Mouse (Mus musculus) stomach, postnatal 0 days (tissue): ENCODE measurements around the gene Rplp1. TPM values are rescaled to one million over a fixed set of nuclear protein-coding genes. Genes with fewer than 3 reads are reported as not detected.

Source experiments
- ATAC-seq: fragments of 200-750 bp; cut with Nextera tagmentation; 2 replicates; pipeline ENCODE4 v1.8.0; 2017; ENCODE audit not compliant: low FRiP score, low TSS enrichment
- DNase-seq: peaks from one replicate; pipeline ENCODE4 v3.0.0-alpha.2; 2016; ENCODE audit warnings: low spot score
- H3K27ac ChIP-seq: fragments of 300-500 bp; sonication (generic); replicated peaks from 2 replicates; pipeline ENCODE4 v1.5.1; 2014; ENCODE audit warnings: mild to moderate bottlenecking, control low read depth
- H3K27me3 ChIP-seq: fragments of 300-500 bp; sonication (generic); 2 replicates; pipeline ENCODE4 v1.6.1; 2014; ENCODE audit warnings: low read length; ENCODE audit not compliant: control insufficient read depth, insufficient read depth
- H3K36me3 ChIP-seq: fragments of 300-500 bp; sonication (generic); 2 replicates; pipeline ENCODE4 v1.6.1; 2014; ENCODE audit warnings: low read length, mixed read lengths; ENCODE audit not compliant: control insufficient read depth, insufficient read depth
- H3K4me1 ChIP-seq: fragments of 300-500 bp; sonication (generic); replicated peaks from 2 replicates; pipeline ENCODE4 v1.6.1; 2014; ENCODE audit warnings: antibody characterized with exemption; ENCODE audit not compliant: control insufficient read depth, insufficient read depth
- H3K4me2 ChIP-seq: fragments of 300-500 bp; sonication (generic); replicated peaks from 2 replicates; pipeline ENCODE4 v1.6.1; 2014; ENCODE audit warnings: low read depth, mild to moderate bottlenecking, control low read depth, moderate library complexity
- H3K4me3 ChIP-seq: fragments of 300-500 bp; sonication (generic); 2 replicates; pipeline ENCODE4 v1.5.1; 2014; ENCODE audit warnings: low read depth, low read length, control low read depth
- H3K9ac ChIP-seq: fragments of 300-500 bp; sonication (generic); 2 replicates; pipeline ENCODE4 v1.6.1; 2014; ENCODE audit warnings: mild to moderate bottlenecking, low read length, control low read depth, mixed read lengths
- H3K9me3 ChIP-seq: fragments of 300-500 bp; sonication (generic); 2 replicates; pipeline ENCODE4 v1.6.1; 2016; ENCODE audit warnings: low read length; ENCODE audit not compliant: control insufficient read depth
- CTCF ChIP-seq: IDR thresholded peaks from 2 replicates; pipeline ENCODE4 v1.5.1; 2016; ENCODE audit warnings: antibody characterized with exemption, low read depth, mild to moderate bottlenecking, moderate library complexity
- EP300 ChIP-seq: optimal IDR thresholded peaks from 2 replicates; pipeline ENCODE3; 2016; ENCODE audit warnings: antibody characterized with exemption
- WGBS: fragments of 180-500 bp; shearing (Covaris S2); extraction: QIAGEN DNeasy Blood & Tissue Kit; methylation state at CpG from one replicate; pipeline ENCODE4 v1.1.7; 2014; 5-methylcytosine and 5-hydroxymethylcytosine counted together
- polyA plus RNA-seq: library from polyadenylated mRNA; unstranded; fragments of >200 nt; fragmentation: Nextera tagmentation; extraction: Ambion mirVana; gene quantifications from 2 replicates; pipeline ENCODE4 v1.2.1, GENCODE M21; 2015

The Rplp1 gene
- polyA plus RNA-seq, 1 experiment from 2014 or later, result 1,491 TPM

GRCm38 (mm10) chr9:61933333-61933732, 19.0 kb upstream of the Rplp1 start:
- DNase-seq (no peak), ATAC-seq (no peak)
- H3K4me3 ChIP-seq, result no peak overlapping the region
- no peaks in the 10 kb centered on the region for H3K4me1 ChIP-seq
- no peak overlapping the region for H3K27ac ChIP-seq
- peaks cover 2% of the 10 kb centered on the region; the same call in 1 of the 2 replicates for H3K36me3 ChIP-seq
- H3K9me3 ChIP-seq, result no peaks in the 10 kb centered on the region
- H3K4me2 ChIP-seq, result no peak overlapping the region
- TF ChIP-seq EP300 (no peak), CTCF (no peak)
- H3K27me3 ChIP-seq, result no peaks in the 10 kb centered on the region
- H3K9ac ChIP-seq, result no peak overlapping the region
- 49% methylated on average over 2 of the region's 2 CpGs for WGBS

- Histone ChIP-seq H3K36me3 (peaks cover 2% of the 10 kb centered on the region), H3K4me2 (no peak overlapping the region), H3K4me1 (no peaks in the 10 kb centered on the region), H3K9ac (no peak overlapping the region), H3K9me3 (no peaks in the 10 kb centered on the region), H3K27ac (no peak overlapping the region), H3K27me3 (no peaks in the 10 kb centered on the region), H3K4me3 (no peak overlapping the region)
- no peak for ATAC-seq
- TF ChIP-seq CTCF (no peak), EP300 (no peak)
- no peak for DNase-seq
- 87% methylated on average over 3 of the region's 3 CpGs for WGBS
Observed at GRCm38 (mm10) chr9:61932009-61932408, 17.7 kb upstream of the Rplp1 start.

GRCm38 (mm10) chr9:61925086-61925660, 10.8 kb upstream of the Rplp1 start:
- TF ChIP-seq CTCF, result no peak
- no peak for TF ChIP-seq EP300
- H3K4me1 ChIP-seq, result no peaks in the 10 kb centered on the region
- peaks cover 9% of the 10 kb centered on the region for H3K36me3 ChIP-seq
- no peaks in the 10 kb centered on the region for H3K27me3 ChIP-seq
- DNase-seq, result no peak
- ATAC-seq, result no peak
- WGBS, result 86% methylated on average over 10 of the region's 10 CpGs
- no peak overlapping the region for H3K4me3 ChIP-seq
- no peak overlapping the region for H3K9ac ChIP-seq
- no peak overlapping the region for H3K27ac ChIP-seq
- H3K9me3 ChIP-seq, result no peaks in the 10 kb centered on the region
- no peak overlapping the region for H3K4me2 ChIP-seq

GRCm38 (mm10) chr9:61920331-61920730, 6.0 kb upstream of the Rplp1 start:
- Histone ChIP-seq H3K9ac (no peak overlapping the region), H3K9me3 (no peaks in the 10 kb centered on the region), H3K27ac (no peak overlapping the region), H3K4me3 (no peak overlapping the region), H3K4me2 (no peak overlapping the region), H3K36me3 (peaks cover 11% of the 10 kb centered on the region), H3K4me1 (no peaks in the 10 kb centered on the region), H3K27me3 (no peaks in the 10 kb centered on the region)
- TF ChIP-seq EP300, result no peak
- no peak for TF ChIP-seq CTCF
- no peak for ATAC-seq
- 83% methylated on average over 6 of the region's 6 CpGs for WGBS
- no peak for DNase-seq

GRCm38 (mm10) chr9:61919464-61919863, 5.1 kb upstream of the Rplp1 start:
- 98% methylated on average over 5 of the region's 5 CpGs for WGBS
- Histone ChIP-seq H3K36me3 (peaks cover 8% of the 10 kb centered on the region), H3K27ac (no peak overlapping the region), H3K9ac (no peak overlapping the region), H3K4me1 (no peaks in the 10 kb centered on the region), H3K27me3 (no peaks in the 10 kb centered on the region), H3K9me3 (no peaks in the 10 kb centered on the region), H3K4me3 (no peak overlapping the region), H3K4me2 (no peak overlapping the region)
- DNase-seq (no peak), ATAC-seq (no peak)
- TF ChIP-seq EP300 (no peak), CTCF (no peak)

- Histone ChIP-seq H3K4me3 (no peak overlapping the region), H3K9ac (no peak overlapping the region), H3K36me3 (peaks cover 15% of the 10 kb centered on the region), H3K4me2 (no peak overlapping the region), H3K27ac (no peak overlapping the region), H3K9me3 (no peaks in the 10 kb centered on the region), H3K27me3 (no peaks in the 10 kb centered on the region), H3K4me1 (no peaks in the 10 kb centered on the region)
- WGBS, result 85% methylated on average over 6 of the region's 6 CpGs
- TF ChIP-seq CTCF (no peak), EP300 (no peak)
- ATAC-seq (no peak), DNase-seq (no peak)
Observed at GRCm38 (mm10) chr9:61917436-61917835, 3.1 kb upstream of the Rplp1 start.
